Mouse (Mus musculus): Measurements from ENCODE around the gene Tnfaip2.

The Tnfaip2 gene

GRCm38 (mm10) chr12:111478924-111479323 lies 36.7 kb downstream of the Tnfaip2 start:
- DNase-seq (ENCODE audit: low spot score) = no peak

GRCm38 (mm10) chr12:111479917-111480316 lies 37.6 kb downstream of the Tnfaip2 start:
- no peak for DNase-seq (ENCODE audit: low spot score)

DNA sequence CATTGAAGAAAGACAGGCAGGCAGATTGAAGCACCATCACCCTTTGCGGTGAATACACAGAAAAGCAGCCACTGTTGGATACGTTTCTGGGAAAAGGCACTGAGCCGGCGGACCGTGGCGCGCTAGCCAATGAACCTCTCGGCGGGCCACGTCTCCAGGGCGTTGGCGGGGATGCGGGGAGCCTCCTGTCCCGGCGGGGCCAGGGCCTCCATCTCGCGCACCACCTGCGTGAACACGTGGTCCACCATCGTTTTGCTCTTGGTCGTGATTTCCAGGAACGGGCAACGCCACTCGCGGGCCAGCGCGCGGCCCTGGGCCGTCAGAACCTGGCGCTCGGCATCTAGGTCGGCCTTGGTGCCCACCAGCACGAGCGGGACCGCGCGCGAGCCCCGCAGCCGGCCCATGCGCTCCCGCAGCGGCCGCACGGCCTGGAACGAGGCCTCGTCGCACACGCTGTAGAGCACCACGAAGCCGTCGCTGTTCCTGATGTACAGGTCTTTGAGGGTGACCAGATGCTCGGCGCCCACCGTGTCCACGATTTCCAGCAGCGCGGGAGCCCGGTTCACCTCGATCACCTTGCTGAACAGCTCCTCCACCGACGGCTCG lies 42.9 kb downstream of the Tnfaip2 start:
- no peak for DNase-seq (ENCODE audit: low spot score)

DNA sequence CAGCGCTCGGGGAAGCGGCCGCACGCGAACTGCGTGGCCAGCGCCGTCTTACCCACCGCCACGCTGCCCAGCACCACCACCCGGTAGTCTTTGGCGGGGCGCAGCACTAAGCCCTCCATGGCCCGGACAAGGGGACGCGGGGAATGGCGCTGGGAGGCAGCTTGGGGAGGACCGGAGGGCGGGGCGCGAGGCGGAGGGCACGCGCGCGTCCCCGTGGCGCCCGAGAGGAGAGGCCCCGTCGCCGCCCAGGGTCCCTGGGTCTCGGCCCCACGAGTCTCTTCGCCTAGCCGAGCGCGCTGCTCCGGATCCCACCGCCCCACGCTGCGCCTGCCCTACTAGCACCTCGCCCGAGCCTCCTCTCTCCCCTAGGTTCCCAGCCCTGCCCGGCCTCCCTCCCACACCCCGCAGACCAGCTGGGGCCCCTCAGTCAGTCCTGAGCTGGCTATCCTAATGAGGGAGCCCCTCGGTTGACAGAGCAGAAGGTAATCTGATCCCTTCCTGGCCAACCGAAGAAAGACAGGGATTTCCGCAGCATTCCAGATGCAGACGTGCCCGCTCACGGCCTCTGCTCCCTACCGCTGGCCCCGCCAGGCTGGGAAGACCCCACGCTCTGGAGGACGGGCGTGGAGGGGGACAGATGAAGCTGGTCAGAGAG lies 43.5 kb downstream of the Tnfaip2 start, which contains the start of gene Gm266:
TSS of gene Gm266 (minus strand) at position 172 of the 655 bp plus-strand sequence.
- no peak for DNase-seq (ENCODE audit: low spot score)

DNA sequence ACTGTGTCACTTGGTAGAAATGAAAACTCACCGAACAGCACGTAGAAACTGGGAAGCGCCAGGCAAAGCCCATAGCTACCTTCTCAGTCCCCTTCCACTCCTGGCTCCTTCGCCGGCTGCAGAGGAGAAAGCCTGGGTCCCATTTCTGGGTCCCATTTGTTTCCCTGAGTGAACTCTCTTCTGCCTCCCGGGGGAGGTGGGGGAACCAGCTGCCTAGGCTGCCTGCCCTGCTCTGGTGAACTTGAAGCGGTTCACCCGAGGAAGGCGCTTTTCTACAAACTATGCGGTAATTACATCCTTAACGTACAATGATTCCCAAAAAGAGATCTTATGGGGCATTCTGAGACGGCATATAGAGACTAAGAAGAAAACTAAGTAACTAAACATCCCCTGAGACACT lies 44.2 kb downstream of the Tnfaip2 start:
- no peak for DNase-seq (ENCODE audit: low spot score)

DNA sequence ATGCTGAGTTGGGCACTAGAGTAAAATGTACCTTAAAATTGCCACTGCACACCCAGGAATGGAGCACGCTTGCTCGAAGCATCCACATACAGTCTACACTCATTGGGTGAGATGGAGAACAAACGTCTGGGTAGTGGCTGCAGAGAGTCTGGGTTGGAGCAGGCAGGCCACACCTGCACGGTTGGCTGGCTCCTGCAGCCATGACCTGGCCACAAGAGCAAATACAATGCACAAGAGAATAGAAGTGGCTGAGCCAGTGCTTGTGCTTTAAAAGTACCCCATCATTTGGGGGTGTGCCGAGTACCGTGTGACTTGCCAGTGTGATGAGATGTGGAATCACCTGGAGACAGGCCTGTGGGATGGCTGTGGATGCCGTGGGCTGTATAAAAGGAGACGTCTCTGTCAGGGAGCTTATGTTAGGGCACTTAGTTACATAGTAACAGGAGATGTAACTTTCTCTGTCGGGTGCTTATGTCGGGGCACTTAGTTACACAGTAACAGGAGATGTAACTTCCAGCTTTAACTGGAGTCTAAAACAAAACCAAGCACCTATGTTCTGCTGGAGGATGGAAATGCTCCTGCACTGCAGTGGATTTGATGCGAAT lies 47.1 kb downstream of the Tnfaip2 start:
- no peak for DNase-seq (ENCODE audit: low spot score)

GRCm38 (mm10) chr12:111494931-111495330 lies 52.7 kb downstream of the Tnfaip2 start:
- DNase-seq (ENCODE audit: low spot score) = no peak

GRCm38 (mm10) chr12:111497076-111497475 lies 54.8 kb downstream of the Tnfaip2 start:
- no peak for DNase-seq (ENCODE audit: low spot score)

GRCm38 (mm10) chr12:111499617-111500016 lies 57.3 kb downstream of the Tnfaip2 start:
- no peak for DNase-seq (ENCODE audit: low spot score)

- DNase-seq (ENCODE audit: low spot score) = no peak
Observed at GRCm38 (mm10) chr12:111500725-111501124, 58.5 kb downstream of the Tnfaip2 start.

DNA sequence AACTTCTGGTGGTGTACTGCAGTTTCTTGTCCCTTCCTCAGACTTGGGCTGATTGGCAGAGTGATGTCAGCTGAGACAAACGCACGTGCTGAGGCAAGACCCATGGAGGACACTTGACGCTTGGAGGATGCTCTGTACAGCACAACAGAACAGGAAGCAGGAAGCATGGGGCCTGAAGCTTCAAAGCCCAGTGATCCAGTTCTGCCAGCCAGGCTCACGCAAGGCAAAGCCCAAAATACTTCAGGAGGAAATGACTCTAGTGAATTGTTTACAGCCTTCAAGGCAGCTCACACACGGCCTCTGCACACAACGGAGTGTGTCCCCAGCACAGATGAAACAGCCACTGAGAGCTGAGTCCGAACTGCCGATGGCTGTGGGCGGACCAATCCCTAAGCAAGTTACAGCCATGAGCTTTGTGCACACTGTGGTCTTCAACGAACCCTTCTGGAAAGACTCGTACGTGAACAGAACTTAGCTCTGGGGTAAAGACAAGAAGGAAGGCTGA lies 60.8 kb downstream of the Tnfaip2 start:
- no peak for DNase-seq (ENCODE audit: low spot score)

DNA sequence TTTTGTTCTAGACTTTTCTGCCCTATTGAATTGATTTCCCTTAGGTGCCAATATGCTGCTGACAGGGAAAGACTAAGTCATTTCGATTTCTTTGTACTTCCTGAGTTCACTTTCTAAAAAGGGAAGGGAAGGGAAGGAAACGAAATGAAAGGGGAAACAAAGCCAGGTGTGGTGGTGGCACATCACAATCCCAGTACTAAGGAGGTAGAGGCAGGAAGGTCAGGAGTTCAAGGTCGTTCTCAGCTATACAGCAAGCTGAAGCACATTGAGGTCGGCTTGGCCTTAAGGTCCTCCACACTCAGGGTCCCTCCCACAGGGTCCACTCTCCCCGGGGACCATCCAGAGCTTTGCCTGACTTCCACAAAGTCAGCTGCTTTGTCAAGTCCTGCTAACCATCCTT lies 61.3 kb downstream of the Tnfaip2 start:
- DNase-seq (ENCODE audit: low spot score) = no peak

Data from ovary, adult 18-20 months (tissue).